Mouse (Mus musculus): ENCODE results near the gene Msl1. TPM values are rescaled to one million over a fixed set of nuclear protein-coding genes. Genes with fewer than 3 reads are reported as not detected.

Gene Msl1
- polyA plus RNA-seq, 1 experiment from 2014 or later: 18.0 TPM

DNA sequence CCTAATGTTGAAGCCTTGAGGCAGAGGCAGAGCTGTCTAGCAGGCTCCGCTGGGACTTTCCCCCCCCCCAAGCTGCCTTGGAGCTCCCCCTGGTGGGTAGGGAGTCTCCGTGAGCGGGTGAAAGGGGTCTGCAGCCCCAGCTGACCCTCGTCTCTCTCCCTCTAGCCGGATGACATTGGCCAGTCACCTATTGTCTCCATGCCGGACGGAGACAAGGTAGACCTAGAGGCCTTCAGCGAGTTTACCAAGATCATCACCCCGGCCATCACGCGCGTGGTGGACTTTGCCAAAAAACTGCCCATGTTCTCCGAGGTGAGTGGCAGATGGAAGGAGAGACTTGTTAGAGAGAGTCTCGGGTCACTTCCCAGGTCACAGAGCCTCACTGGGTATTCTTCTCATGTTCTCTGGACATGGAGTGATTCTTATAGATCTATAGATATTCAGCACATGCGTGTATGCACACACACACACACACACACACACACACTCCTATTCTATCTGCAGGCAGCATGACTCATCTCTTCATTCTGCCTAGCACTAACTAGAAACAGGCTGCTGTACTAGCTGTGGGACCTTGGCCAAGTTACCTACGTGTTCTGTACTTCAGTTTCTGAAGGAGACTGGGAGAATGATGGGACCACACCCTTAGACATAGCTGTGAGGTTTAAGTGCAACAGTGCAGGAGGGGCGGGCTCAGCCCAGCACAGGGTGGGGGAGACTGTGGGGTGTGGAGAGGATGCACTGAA, 32.4 kb upstream of the Msl1 start:
- ATAC-seq (ENCODE audit: insufficient read depth, low FRiP score): peak; percentile 74
- no peak overlapping the region for H3K4me3 ChIP-seq (replicated peaks; ENCODE audit: low read length)
- 0 out of 2 replicates have a peak overlapping the region, but pooled peaks have one; percentile 39 for H3K9ac ChIP-seq (ENCODE audit: low read length)
- 61% methylated on average over 17 of the region's 17 CpGs for WGBS
- H3K27ac ChIP-seq (ENCODE audit: low read length): peak overlapping the region; percentile 82
- H3K4me1 ChIP-seq (ENCODE audit: control insufficient read depth, insufficient read depth, low read length): peaks cover 38% of the 10 kb centered on the region
- no peaks in the 10 kb centered on the region for H3K9me3 ChIP-seq (replicated peaks; ENCODE audit: control insufficient read depth, low read length)
- H3K27me3 ChIP-seq (ENCODE audit: control insufficient read depth, insufficient read depth, low read length): no peaks in the 10 kb centered on the region
- peaks cover 29% of the 10 kb centered on the region for H3K36me3 ChIP-seq (ENCODE audit: control insufficient read depth, insufficient read depth, low read length)
- H3K4me2 ChIP-seq (ENCODE audit: low read depth, low read length): no peak overlapping the region

DNA sequence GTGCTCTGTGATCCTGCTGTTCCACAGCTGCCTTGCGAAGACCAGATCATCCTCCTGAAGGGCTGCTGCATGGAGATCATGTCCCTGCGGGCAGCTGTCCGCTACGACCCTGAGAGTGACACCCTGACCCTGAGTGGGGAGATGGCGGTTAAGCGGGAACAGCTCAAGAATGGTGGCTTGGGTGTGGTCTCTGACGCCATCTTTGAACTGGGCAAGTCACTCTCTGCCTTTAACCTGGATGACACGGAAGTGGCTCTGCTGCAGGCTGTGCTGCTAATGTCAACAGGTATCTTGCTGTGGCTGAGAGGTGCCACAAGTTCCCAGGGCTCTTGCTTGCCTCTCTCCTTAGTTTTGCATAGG, 31.8 kb upstream of the Msl1 start:
- H3K27ac ChIP-seq (ENCODE audit: low read length): peak overlapping the region; percentile 82
- no peaks in the 10 kb centered on the region for H3K9me3 ChIP-seq (replicated peaks; ENCODE audit: control insufficient read depth, low read length)
- H3K4me1 ChIP-seq (ENCODE audit: control insufficient read depth, insufficient read depth, low read length): peaks cover 44% of the 10 kb centered on the region
- no peaks in the 10 kb centered on the region for H3K27me3 ChIP-seq (ENCODE audit: control insufficient read depth, insufficient read depth, low read length)
- no peak for ATAC-seq (ENCODE audit: insufficient read depth, low FRiP score)
- 76% methylated on average over 8 of the region's 8 CpGs for WGBS
- H3K4me2 ChIP-seq (ENCODE audit: low read depth, low read length): no peak overlapping the region
- H3K4me3 ChIP-seq (replicated peaks; ENCODE audit: low read length): no peak overlapping the region
- H3K9ac ChIP-seq (ENCODE audit: low read length): peak overlapping the region; percentile 16; the same call in 1 of the 2 replicates
- H3K36me3 ChIP-seq (ENCODE audit: control insufficient read depth, insufficient read depth, low read length): peaks cover 26% of the 10 kb centered on the region

DNA sequence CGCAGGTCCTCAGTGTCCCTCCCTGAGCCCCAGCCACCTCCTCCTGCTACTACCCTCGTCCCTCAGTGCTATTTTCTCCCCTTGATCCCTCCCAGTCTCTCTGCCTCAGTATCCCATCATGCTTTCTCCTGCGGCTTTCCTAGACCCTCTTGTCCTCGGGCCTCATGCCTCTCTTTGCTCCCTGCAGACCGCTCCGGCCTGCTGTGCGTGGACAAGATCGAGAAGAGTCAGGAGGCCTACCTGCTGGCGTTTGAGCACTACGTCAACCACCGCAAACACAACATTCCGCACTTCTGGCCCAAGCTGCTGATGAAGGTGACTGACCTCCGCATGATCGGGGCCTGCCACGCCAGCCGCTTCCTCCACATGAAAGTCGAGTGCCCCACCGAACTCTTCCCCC, 31.2 kb upstream of the Msl1 start:
- Histone ChIP-seq H3K4me2 (ENCODE audit: low read depth, low read length) (no peak overlapping the region), H3K27me3 (ENCODE audit: control insufficient read depth, insufficient read depth, low read length) (no peaks in the 10 kb centered on the region), H3K9me3 (replicated peaks; ENCODE audit: control insufficient read depth, low read length) (no peaks in the 10 kb centered on the region), H3K36me3 (ENCODE audit: control insufficient read depth, insufficient read depth, low read length) (peaks cover 24% of the 10 kb centered on the region), H3K4me1 (ENCODE audit: control insufficient read depth, insufficient read depth, low read length) (peaks cover 50% of the 10 kb centered on the region), H3K9ac (ENCODE audit: low read length) (peak overlapping the region; percentile 16; the same call in 1 of the 2 replicates), H3K4me3 (replicated peaks; ENCODE audit: low read length) (no peak overlapping the region), H3K27ac (ENCODE audit: low read length) (peak overlapping the region; percentile 82; the same call in 1 of the 2 replicates)
- ATAC-seq (ENCODE audit: insufficient read depth, low FRiP score): no peak
- 79% methylated on average over 18 of the region's 18 CpGs for WGBS

DNA sequence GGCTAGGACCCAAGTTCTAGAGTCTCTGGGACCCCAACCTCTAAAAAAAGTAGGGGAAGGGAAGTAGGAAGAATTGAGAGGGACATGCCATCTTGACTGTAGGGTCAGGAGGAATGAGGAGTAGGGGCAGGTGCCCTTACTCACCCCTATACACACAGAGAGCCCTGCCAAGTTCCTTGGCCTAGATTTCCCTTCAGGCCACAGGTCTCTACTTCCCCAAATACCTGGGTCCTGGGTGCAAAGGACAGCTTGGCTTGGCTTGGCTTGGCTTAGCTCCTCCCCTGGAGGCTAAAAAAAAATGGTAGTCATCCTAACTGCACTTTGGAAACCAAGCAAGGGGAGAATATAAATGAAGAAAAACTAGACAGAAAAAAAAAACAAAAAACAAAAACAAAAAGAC, 30.6 kb upstream of the Msl1 start:
- Histone ChIP-seq H3K27me3 (ENCODE audit: control insufficient read depth, insufficient read depth, low read length) (no peaks in the 10 kb centered on the region), H3K4me3 (replicated peaks; ENCODE audit: low read length) (no peak overlapping the region), H3K36me3 (ENCODE audit: control insufficient read depth, insufficient read depth, low read length) (peaks cover 27% of the 10 kb centered on the region), H3K4me2 (ENCODE audit: low read depth, low read length) (no peak overlapping the region), H3K9ac (ENCODE audit: low read length) (no peak overlapping the region), H3K9me3 (replicated peaks; ENCODE audit: control insufficient read depth, low read length) (no peaks in the 10 kb centered on the region), H3K4me1 (ENCODE audit: control insufficient read depth, insufficient read depth, low read length) (peaks cover 50% of the 10 kb centered on the region), H3K27ac (ENCODE audit: low read length) (no peak overlapping the region; the same call in 1 of the 2 replicates)
- no peak for ATAC-seq (ENCODE audit: insufficient read depth, low FRiP score)

DNA sequence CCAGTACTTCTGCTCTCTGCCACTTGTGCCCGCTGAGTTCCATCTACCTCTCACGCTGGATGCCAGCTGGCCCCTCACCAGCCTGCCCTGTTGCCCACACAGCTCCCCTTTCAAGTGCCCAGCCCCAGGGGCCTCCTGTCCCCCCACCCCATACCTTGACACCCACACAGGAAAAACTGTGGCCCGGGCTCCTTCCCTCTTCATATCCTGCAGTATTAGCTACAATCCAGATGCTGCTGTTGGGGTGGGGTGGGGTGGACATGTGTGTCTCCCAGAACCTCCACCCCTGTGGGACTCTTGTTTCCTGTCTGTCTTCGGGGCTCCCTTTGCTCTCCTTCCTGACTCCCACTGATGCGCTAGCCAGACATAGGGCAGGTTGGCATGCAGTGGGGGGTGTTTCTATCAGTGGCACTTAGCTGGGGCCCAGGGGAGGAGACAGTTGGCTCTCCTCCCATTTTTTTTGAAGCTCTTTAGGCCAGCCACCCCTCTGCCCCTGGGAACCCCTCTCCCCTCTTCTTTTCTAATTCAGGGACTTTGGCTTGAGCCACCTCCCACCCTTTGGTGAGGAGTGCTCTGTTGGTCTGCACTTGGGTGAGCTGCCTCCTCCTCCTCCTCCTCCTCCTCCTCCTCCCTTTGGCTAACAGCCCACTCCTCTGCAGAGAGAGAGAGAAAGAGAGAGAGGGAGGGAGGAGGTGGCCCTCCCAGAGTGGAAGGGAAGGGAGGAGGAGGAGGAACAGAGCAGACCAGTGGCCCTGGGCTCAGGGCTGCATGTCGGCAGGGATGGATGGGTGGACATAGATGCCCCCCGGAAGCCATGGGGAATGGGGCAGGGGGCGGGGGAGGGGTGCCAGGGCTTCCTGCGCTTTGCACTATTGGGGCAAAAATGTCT, 29.7 kb upstream of the Msl1 start:
- peak; percentile 9; the same call in 1 of the 2 replicates for ATAC-seq (ENCODE audit: insufficient read depth, low FRiP score)
- H3K4me2 ChIP-seq (ENCODE audit: low read depth, low read length): no peak overlapping the region
- peaks cover 31% of the 10 kb centered on the region for H3K36me3 ChIP-seq (ENCODE audit: control insufficient read depth, insufficient read depth, low read length)

DNA sequence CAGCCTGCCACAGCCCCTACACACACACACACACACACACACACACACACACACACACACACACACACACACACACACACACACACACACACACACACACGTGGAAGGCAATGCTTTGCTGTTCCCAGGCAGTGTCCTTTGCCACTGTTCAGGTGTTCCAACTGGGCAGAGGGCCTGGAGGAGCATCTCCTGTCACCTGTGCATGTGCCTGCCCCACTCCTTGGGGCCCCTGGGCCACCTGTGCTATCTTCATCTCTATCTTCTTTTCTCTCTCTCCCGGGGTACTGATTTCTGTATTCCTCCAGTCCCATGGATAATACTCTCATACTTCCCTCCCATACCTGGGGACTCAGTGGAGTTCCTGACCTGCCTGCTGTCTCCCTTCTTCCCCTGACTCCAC, 29.0 kb upstream of the Msl1 start:
- WGBS: 36% methylated on average over 2 of the region's 2 CpGs
- H3K4me1 ChIP-seq (ENCODE audit: control insufficient read depth, insufficient read depth, low read length): peaks cover 50% of the 10 kb centered on the region
- H3K27ac ChIP-seq (ENCODE audit: low read length): no peak overlapping the region
- H3K9ac ChIP-seq (ENCODE audit: low read length): no peak overlapping the region
- H3K27me3 ChIP-seq (ENCODE audit: control insufficient read depth, insufficient read depth, low read length): no peaks in the 10 kb centered on the region
- H3K4me3 ChIP-seq (replicated peaks; ENCODE audit: low read length): no peak overlapping the region
- peaks cover 26% of the 10 kb centered on the region; the same call in 1 of the 2 replicates for H3K36me3 ChIP-seq (ENCODE audit: control insufficient read depth, insufficient read depth, low read length)
- no peaks in the 10 kb centered on the region for H3K9me3 ChIP-seq (replicated peaks; ENCODE audit: control insufficient read depth, low read length)
- H3K4me2 ChIP-seq (ENCODE audit: low read depth, low read length): no peak overlapping the region
- no peak for ATAC-seq (ENCODE audit: insufficient read depth, low FRiP score)

More for the DNA sequence above, 29.7 kb upstream of the Msl1 start:
- Histone ChIP-seq H3K4me1 (ENCODE audit: control insufficient read depth, insufficient read depth, low read length) (peaks cover 50% of the 10 kb centered on the region), H3K27me3 (ENCODE audit: control insufficient read depth, insufficient read depth, low read length) (no peaks in the 10 kb centered on the region), H3K4me3 (replicated peaks; ENCODE audit: low read length) (no peak overlapping the region), H3K9ac (ENCODE audit: low read length) (peak overlapping the region; percentile 26; the same call in 1 of the 2 replicates), H3K27ac (ENCODE audit: low read length) (peak overlapping the region; percentile 14), H3K9me3 (replicated peaks; ENCODE audit: control insufficient read depth, low read length) (no peaks in the 10 kb centered on the region)
- 37% methylated on average over 9 of the region's 9 CpGs for WGBS

DNA sequence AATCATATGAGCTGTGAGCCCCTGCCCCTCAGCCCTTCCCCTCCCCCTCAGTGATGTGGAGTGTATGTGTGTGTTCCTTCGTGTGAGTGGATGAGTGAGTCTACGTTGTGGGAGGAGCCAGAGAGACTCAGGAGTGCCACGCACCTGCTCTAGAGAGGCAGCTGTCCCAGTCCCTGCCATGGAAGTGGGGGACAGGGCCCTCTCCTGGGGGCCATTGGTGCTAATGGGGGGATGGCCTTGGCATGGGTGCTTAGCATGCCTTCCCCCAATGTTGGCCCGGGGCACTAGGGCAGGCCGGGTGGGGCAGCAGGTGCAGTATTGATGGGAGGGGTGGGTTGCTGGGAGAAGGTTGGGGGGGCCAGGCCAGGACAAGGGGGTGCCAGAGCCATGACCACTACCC, 28.5 kb upstream of the Msl1 start:
- Histone ChIP-seq H3K27me3 (ENCODE audit: control insufficient read depth, insufficient read depth, low read length) (no peaks in the 10 kb centered on the region), H3K4me2 (ENCODE audit: low read depth, low read length) (no peak overlapping the region), H3K9ac (ENCODE audit: low read length) (peak overlapping the region; percentile 16; the same call in 1 of the 2 replicates), H3K9me3 (replicated peaks; ENCODE audit: control insufficient read depth, low read length) (no peaks in the 10 kb centered on the region), H3K36me3 (ENCODE audit: control insufficient read depth, insufficient read depth, low read length) (peaks cover 25% of the 10 kb centered on the region; the same call in 1 of the 2 replicates), H3K27ac (ENCODE audit: low read length) (no peak overlapping the region; the same call in 1 of the 2 replicates), H3K4me3 (replicated peaks; ENCODE audit: low read length) (no peak overlapping the region), H3K4me1 (ENCODE audit: control insufficient read depth, insufficient read depth, low read length) (peaks cover 50% of the 10 kb centered on the region)
- no peak for ATAC-seq (ENCODE audit: insufficient read depth, low FRiP score)
- 55% methylated on average over 5 of the region's 5 CpGs for WGBS

DNA sequence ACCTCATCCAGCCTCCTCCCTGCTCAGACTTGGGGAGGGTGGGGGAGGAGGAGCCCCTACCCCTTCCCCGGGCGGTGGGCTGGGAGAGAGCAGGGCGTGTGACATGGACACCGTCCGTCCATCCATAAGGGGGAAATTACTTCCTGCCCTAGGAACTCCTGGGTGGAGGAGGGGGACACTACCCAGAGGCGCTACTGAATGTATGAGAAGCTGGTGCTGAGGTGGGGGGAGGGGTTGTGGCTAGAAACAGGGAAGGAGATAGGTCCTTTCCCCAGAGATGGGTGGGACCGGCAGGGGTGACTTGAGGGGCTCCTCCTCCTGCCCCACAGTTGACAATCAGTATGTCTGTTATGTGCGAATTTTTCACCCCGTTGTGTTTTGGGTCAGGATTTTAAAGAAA, 28.0 kb upstream of the Msl1 start:
- peaks cover 21% of the 10 kb centered on the region; the same call in 1 of the 2 replicates for H3K36me3 ChIP-seq (ENCODE audit: control insufficient read depth, insufficient read depth, low read length)
- H3K9ac ChIP-seq (ENCODE audit: low read length): no peak overlapping the region
- H3K4me2 ChIP-seq (ENCODE audit: low read depth, low read length): peak overlapping the region; percentile 51; the same call in 1 of the 2 replicates
- no peak overlapping the region; the same call in 1 of the 2 replicates for H3K27ac ChIP-seq (ENCODE audit: low read length)
- H3K9me3 ChIP-seq (replicated peaks; ENCODE audit: control insufficient read depth, low read length): no peaks in the 10 kb centered on the region
- H3K4me1 ChIP-seq (ENCODE audit: control insufficient read depth, insufficient read depth, low read length): peaks cover 49% of the 10 kb centered on the region
- ATAC-seq (ENCODE audit: insufficient read depth, low FRiP score): no peak
- no peaks in the 10 kb centered on the region for H3K27me3 ChIP-seq (ENCODE audit: control insufficient read depth, insufficient read depth, low read length)
- H3K4me3 ChIP-seq (replicated peaks; ENCODE audit: low read length): no peak overlapping the region
- WGBS: 30% methylated on average over 9 of the region's 9 CpGs

DNA sequence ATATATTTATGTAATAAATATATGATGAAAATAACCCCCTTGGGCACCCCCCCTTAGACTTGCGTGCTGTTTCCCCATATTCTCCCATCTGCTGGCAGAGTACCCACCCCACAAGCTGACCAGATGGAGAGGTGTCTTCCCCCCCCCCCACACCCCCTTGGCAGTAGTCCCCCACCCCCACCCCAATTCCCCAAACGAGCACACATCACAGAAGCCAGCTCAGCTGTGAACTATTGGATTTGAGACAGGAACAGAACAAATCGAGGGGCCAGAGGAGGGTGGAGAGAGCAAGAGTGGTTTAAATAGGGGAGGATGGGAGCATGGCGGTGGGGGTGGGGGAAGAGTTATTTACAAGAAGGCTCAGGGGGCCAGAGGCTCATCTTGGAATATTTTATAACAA, 27.6 kb upstream of the Msl1 start:
- H3K27me3 ChIP-seq (ENCODE audit: control insufficient read depth, insufficient read depth, low read length): no peaks in the 10 kb centered on the region
- peak overlapping the region; percentile 28 for H3K4me3 ChIP-seq (replicated peaks; ENCODE audit: low read length)
- 21% methylated on average over 4 of the region's 4 CpGs for WGBS
- H3K9ac ChIP-seq (ENCODE audit: low read length): peak overlapping the region; percentile 67
- peak overlapping the region; percentile 51 for H3K4me2 ChIP-seq (ENCODE audit: low read depth, low read length)
- ATAC-seq (ENCODE audit: insufficient read depth, low FRiP score): no peak
- H3K36me3 ChIP-seq (ENCODE audit: control insufficient read depth, insufficient read depth, low read length): peaks cover 21% of the 10 kb centered on the region; the same call in 1 of the 2 replicates
- H3K27ac ChIP-seq (ENCODE audit: low read length): peak overlapping the region; percentile 83
- H3K4me1 ChIP-seq (ENCODE audit: control insufficient read depth, insufficient read depth, low read length): peaks cover 50% of the 10 kb centered on the region
- H3K9me3 ChIP-seq (replicated peaks; ENCODE audit: control insufficient read depth, low read length): no peaks in the 10 kb centered on the region
